Mouse (Mus musculus) E14TG2a.4 (cell line): ENCODE results near the gene Kcnk6.
"Not testable (repeated sequence)": the region's sequence is repeated elsewhere in the genome, so short reads cannot be mapped to it uniquely, and the experiment has no call there.

ENCODE experiments used
- CTCF ChIP-seq: conservative IDR thresholded peaks from 2 replicates; pipeline ENCODE4 v1.5.1; 2014; ENCODE audit warnings: low read length
- POU5F1 ChIP-seq: IDR thresholded peaks from 2 replicates; pipeline ENCODE4 v1.6.1; 2014; ENCODE audit warnings: low read length, borderline replicate concordance

DNA sequence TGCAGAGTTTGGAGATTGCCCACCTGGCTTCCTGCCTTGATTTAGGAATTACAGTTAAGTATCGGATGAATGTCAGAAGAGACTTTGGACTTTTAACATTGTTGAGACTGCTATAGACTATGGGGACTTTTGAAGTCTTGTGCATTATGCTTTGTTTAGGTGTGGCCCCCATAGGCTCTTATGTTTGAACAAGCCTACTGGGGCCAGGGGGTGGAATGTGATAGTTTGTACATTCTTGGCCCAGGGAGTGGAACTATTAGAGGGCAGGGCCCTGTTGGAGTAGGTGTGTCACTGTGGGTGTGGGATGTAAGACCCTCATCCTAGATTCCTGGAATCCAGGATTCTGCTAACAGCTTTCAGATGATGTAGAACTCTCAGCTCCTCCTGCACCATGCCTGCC is 38.1 kb downstream of the Kcnk6 start:
- TF ChIP-seq CTCF, POU5F1: not testable (repeated sequence)
